Mouse (Mus musculus): Measurements from ENCODE around the gene Arid1b. TPM values are rescaled to one million over a fixed set of nuclear protein-coding genes. Genes with fewer than 3 reads are reported as not detected.

Gene Arid1b
- polyA plus RNA-seq, 1 experiment from 2014 or later: 8.7 TPM

DNA sequence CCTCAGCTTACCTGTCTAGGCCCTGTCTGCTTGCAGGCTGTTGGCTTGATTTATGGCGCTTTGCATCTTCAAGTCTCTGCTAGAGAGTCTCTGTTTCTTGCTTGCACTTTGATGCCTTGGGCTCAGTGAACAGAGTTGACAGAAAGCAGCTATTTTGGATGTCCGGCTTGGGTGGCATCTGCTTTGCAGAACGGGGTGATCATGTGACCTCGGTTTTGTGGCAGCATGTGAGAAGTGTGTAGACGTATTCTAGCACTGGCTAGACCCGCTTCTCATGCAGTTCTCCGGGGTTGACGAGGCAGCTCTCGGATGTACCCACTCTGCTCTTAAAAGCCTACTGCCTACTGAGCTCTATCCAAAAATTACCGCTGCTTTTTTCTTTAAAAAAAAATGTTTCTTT is 22.9 kb downstream of the Arid1b start:
- H3K36me3 ChIP-seq (ENCODE audit: control insufficient read depth, insufficient read depth, low read length): no peaks in the 10 kb centered on the region
- no peak overlapping the region for H3K27ac ChIP-seq (replicated peaks in 1 of 2; ENCODE audit: control insufficient read depth in 1 of 2, insufficient read depth in 1 of 2, low read depth in 2 of 2, low read length in 2 of 2)
- no peak overlapping the region for H3K4me3 ChIP-seq (ENCODE audit: control insufficient read depth in 1 of 2, insufficient read depth in 1 of 2, low read depth in 1 of 2, low read length in 2 of 2)
- H3K9ac ChIP-seq (ENCODE audit: low read length): no peak overlapping the region
- H3K4me2 ChIP-seq (ENCODE audit: low read length): no peak overlapping the region
- H3K4me1 ChIP-seq (ENCODE audit: control insufficient read depth in 2 of 2, insufficient read depth in 2 of 2, low read length in 2 of 2): peaks cover 11% of the 10 kb centered on the region in 2 experiments; a peak in 3 of 4 replicates
- no peaks in the 10 kb centered on the region for H3K9me3 ChIP-seq (ENCODE audit: control insufficient read depth, low read length)
- H3K27me3 ChIP-seq (ENCODE audit: control insufficient read depth, insufficient read depth, low read length): no peaks in the 10 kb centered on the region
- WGBS: 86% methylated on average over 10 of the region's 10 CpGs
- ATAC-seq (ENCODE audit: insufficient number of reproducible peaks, insufficient read depth, low FRiP score, low read depth): no peak

DNA sequence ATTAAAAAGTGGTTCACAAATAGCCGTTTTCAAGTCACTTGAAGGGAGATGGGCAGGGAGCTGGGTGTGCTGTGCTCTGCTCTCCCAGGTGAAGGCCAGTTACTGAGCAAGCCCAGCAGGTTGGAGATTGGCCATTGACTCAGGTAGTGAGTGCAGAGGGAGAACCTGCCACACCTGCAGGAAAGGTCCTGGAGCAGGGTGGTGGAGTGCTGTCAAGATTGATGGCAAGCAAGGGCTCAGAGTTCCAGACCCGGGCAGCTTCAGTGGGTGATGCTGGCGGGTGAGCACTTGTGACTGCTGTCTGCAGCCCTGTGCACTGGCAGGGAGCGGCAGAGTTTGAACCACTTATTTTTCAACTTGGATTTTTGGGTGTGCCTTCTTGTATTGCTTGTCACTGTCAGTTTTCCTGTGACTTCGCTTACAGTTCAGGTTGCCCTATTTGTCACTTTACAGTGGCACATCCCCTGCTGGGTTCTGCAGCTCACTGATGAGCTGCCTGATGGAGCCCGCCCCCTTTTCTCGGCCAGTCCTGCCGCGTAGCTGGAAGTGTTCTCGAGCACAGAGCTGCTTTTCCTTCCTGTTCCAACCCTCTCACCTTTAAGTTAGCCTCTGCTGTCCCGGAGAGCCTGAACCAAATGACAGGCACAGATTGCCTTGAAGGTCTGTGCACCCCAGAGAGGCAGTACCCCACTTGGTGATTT is 27.3 kb downstream of the Arid1b start:
- WGBS: 26% methylated on average over 11 of the region's 11 CpGs
- H3K36me3 ChIP-seq (ENCODE audit: control insufficient read depth, insufficient read depth, low read length): no peaks in the 10 kb centered on the region
- no peak overlapping the region for H3K4me3 ChIP-seq (ENCODE audit: control insufficient read depth in 1 of 2, insufficient read depth in 1 of 2, low read depth in 1 of 2, low read length in 2 of 2)
- no peaks in the 10 kb centered on the region for H3K9me3 ChIP-seq (ENCODE audit: control insufficient read depth, low read length)
- no peak overlapping the region for H3K4me2 ChIP-seq (ENCODE audit: low read length)
- H3K9ac ChIP-seq (ENCODE audit: low read length): no peak overlapping the region
- no peak overlapping the region for H3K27ac ChIP-seq (replicated peaks in 1 of 2; ENCODE audit: control insufficient read depth in 1 of 2, insufficient read depth in 1 of 2, low read depth in 2 of 2, low read length in 2 of 2)
- no peak for ATAC-seq (ENCODE audit: insufficient number of reproducible peaks, insufficient read depth, low FRiP score, low read depth)
- peaks cover 7 to 8% of the 10 kb centered on the region in 2 experiments; a peak in 3 of 4 replicates for H3K4me1 ChIP-seq (ENCODE audit: control insufficient read depth in 2 of 2, insufficient read depth in 2 of 2, low read length in 2 of 2)
- no peaks in the 10 kb centered on the region for H3K27me3 ChIP-seq (ENCODE audit: control insufficient read depth, insufficient read depth, low read length)

DNA sequence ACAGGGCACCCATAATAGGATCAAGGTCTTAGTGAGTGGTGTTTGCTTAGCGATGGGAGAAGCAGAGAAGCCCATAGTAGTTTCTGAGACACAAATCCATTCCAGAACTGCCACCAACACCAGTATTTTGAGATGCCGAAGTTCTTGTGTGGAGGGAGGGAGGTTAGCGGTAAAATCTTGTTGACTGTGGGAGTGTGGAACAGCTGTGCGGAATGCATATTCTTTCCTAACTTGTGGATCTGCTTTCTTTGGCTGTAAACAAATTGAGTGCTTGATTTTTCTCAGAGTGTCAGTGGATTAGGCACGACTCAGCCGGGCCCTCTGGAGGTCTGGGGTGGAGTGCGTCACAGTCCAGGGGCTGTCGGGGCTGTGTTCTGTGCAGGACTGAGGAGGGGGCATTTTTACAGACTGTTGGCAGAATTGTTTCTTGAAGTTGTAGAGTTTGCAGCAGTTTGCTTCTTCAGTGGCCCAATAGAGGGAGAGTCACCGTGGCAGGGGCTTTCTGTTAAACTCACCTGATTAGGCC is 27.9 kb downstream of the Arid1b start:
- no peaks in the 10 kb centered on the region for H3K9me3 ChIP-seq (ENCODE audit: control insufficient read depth, low read length)
- no peaks in the 10 kb centered on the region for H3K27me3 ChIP-seq (ENCODE audit: control insufficient read depth, insufficient read depth, low read length)
- H3K4me2 ChIP-seq (ENCODE audit: low read length): no peak overlapping the region
- H3K4me3 ChIP-seq (ENCODE audit: control insufficient read depth in 1 of 2, insufficient read depth in 1 of 2, low read depth in 1 of 2, low read length in 2 of 2): no peak overlapping the region
- H3K36me3 ChIP-seq (ENCODE audit: control insufficient read depth, insufficient read depth, low read length): no peaks in the 10 kb centered on the region
- ATAC-seq (ENCODE audit: insufficient number of reproducible peaks, insufficient read depth, low FRiP score, low read depth): no peak
- no peak overlapping the region for H3K27ac ChIP-seq (replicated peaks in 1 of 2; ENCODE audit: control insufficient read depth in 1 of 2, insufficient read depth in 1 of 2, low read depth in 2 of 2, low read length in 2 of 2)
- WGBS: 78% methylated on average over 9 of the region's 9 CpGs
- peaks cover 5 to 8% of the 10 kb centered on the region in 2 experiments; a peak in 3 of 4 replicates for H3K4me1 ChIP-seq (ENCODE audit: control insufficient read depth in 2 of 2, insufficient read depth in 2 of 2, low read length in 2 of 2)
- no peak overlapping the region for H3K9ac ChIP-seq (ENCODE audit: low read length)

DNA sequence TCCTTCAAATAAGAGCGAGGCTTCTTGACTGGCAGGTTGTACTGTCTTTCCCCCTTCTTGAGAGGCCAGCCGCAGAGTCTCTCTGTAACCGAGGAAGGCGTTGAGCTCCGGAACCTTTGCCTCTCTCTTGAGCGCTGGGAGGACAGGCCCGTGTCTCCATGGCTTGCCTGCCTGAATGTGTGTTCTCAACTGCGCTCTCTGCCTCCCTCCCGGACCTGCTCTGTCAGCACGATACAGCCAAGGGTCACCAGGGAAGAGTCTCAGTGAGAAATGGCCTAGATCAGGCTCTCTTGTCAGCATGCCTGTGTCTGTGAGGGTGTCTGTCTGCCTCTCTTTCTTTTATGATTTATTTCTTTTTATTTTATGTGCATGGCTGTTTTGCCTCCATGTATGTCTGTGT is 29.6 kb downstream of the Arid1b start:
- Histone ChIP-seq H3K9ac (ENCODE audit: low read length) (no peak overlapping the region), H3K4me1 (ENCODE audit: control insufficient read depth in 2 of 2, insufficient read depth in 2 of 2, low read length in 2 of 2) (peaks cover 5 to 8% of the 10 kb centered on the region in 2 experiments; a peak in 3 of 4 replicates), H3K36me3 (ENCODE audit: control insufficient read depth, insufficient read depth, low read length) (no peaks in the 10 kb centered on the region), H3K27ac (replicated peaks in 1 of 2; ENCODE audit: control insufficient read depth in 1 of 2, insufficient read depth in 1 of 2, low read depth in 2 of 2, low read length in 2 of 2) (no peak overlapping the region), H3K27me3 (ENCODE audit: control insufficient read depth, insufficient read depth, low read length) (no peaks in the 10 kb centered on the region), H3K4me3 (ENCODE audit: control insufficient read depth in 1 of 2, insufficient read depth in 1 of 2, low read depth in 1 of 2, low read length in 2 of 2) (no peak overlapping the region), H3K9me3 (ENCODE audit: control insufficient read depth, low read length) (no peaks in the 10 kb centered on the region), H3K4me2 (ENCODE audit: low read length) (no peak overlapping the region)
- ATAC-seq (ENCODE audit: insufficient number of reproducible peaks, insufficient read depth, low FRiP score, low read depth): no peak
- 75% methylated on average over 10 of the region's 10 CpGs for WGBS

DNA sequence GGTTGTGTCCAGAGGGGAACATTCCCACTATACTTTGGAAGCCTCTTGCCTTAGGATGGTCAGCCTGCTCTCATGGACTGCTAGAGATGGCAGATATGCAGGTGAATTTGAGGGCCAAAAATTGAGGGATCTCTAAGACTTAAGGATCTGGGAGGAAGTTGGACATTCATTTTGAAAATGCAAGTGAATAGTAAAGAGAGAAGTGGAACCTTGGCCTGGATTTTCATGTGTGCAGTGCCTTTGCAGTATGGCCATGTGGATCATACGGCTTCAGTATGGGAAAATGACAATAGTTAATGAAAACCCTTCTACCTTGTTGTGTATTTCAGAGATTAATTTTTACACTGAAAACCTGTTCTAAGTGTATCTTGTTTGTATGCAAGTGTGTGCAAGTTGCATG is 31.3 kb downstream of the Arid1b start:
- Histone ChIP-seq H3K27ac (replicated peaks in 1 of 2; ENCODE audit: control insufficient read depth in 1 of 2, insufficient read depth in 1 of 2, low read depth in 2 of 2, low read length in 2 of 2) (no peak overlapping the region), H3K4me1 (ENCODE audit: control insufficient read depth in 2 of 2, insufficient read depth in 2 of 2, low read length in 2 of 2) (peaks cover 8% of the 10 kb centered on the region in 2 experiments; a peak in 3 of 4 replicates), H3K36me3 (ENCODE audit: control insufficient read depth, insufficient read depth, low read length) (no peaks in the 10 kb centered on the region), H3K9ac (ENCODE audit: low read length) (no peak overlapping the region), H3K27me3 (ENCODE audit: control insufficient read depth, insufficient read depth, low read length) (no peaks in the 10 kb centered on the region), H3K9me3 (ENCODE audit: control insufficient read depth, low read length) (no peaks in the 10 kb centered on the region), H3K4me3 (ENCODE audit: control insufficient read depth in 1 of 2, insufficient read depth in 1 of 2, low read depth in 1 of 2, low read length in 2 of 2) (no peak overlapping the region), H3K4me2 (ENCODE audit: low read length) (no peak overlapping the region)
- 91% methylated on average over 1 of the region's 1 CpGs for WGBS
- no peak for ATAC-seq (ENCODE audit: insufficient number of reproducible peaks, insufficient read depth, low FRiP score, low read depth)

DNA sequence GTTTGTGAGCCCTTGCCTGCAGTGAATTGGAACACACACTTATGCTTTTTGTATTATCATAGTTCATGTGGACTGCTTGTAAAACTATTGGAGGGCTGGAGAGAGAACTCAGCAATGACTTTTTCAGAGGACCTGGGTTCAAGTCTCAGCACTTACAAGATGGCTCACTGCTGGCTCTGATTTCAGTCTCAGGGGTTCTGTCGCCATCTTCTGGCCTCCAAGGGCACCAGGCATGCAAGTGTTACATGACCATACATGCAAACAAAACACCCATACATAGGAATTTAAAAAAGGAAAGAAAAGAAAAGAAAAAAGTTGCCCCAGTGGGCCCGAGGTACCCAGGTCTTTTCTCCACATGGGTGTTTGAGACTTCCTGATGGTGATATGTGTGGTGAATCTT is 32.4 kb downstream of the Arid1b start:
- no peaks in the 10 kb centered on the region for H3K27me3 ChIP-seq (ENCODE audit: control insufficient read depth, insufficient read depth, low read length)
- H3K9me3 ChIP-seq (ENCODE audit: control insufficient read depth, low read length): no peaks in the 10 kb centered on the region
- no peak overlapping the region for H3K27ac ChIP-seq (replicated peaks in 1 of 2; ENCODE audit: control insufficient read depth in 1 of 2, insufficient read depth in 1 of 2, low read depth in 2 of 2, low read length in 2 of 2)
- no peak overlapping the region for H3K4me2 ChIP-seq (ENCODE audit: low read length)
- no peaks in the 10 kb centered on the region for H3K36me3 ChIP-seq (ENCODE audit: control insufficient read depth, insufficient read depth, low read length)
- H3K4me3 ChIP-seq (ENCODE audit: control insufficient read depth in 1 of 2, insufficient read depth in 1 of 2, low read depth in 1 of 2, low read length in 2 of 2): no peak overlapping the region
- 67% methylated on average over 2 of the region's 2 CpGs for WGBS
- ATAC-seq (ENCODE audit: insufficient number of reproducible peaks, insufficient read depth, low FRiP score, low read depth): no peak
- H3K4me1 ChIP-seq (ENCODE audit: control insufficient read depth in 2 of 2, insufficient read depth in 2 of 2, low read length in 2 of 2): peaks cover 5% of the 10 kb centered on the region in 2 experiments; a peak in 3 of 4 replicates
- H3K9ac ChIP-seq (ENCODE audit: low read length): no peak overlapping the region

DNA sequence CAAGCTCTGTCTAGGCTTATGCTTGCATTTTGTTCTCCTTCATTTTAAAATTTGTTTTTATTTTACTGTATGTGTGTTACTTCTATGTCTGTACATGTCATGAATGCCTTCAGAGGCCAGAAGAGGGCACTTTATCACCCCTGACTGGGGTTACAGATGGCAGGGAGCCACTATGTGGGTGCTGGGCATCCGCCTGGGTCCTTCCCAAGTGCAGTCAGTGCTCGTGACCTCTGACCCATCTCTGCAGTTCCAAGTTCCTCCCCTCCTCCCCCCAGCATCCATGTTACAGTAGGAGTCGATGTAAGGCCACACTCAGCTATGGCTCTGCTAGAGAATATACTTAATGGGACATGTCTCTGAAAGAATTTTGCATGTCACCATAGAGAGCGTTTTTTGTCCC is 35.0 kb downstream of the Arid1b start:
- no peak overlapping the region for H3K4me2 ChIP-seq (ENCODE audit: low read length)
- H3K9ac ChIP-seq (ENCODE audit: low read length): no peak overlapping the region
- H3K27ac ChIP-seq (replicated peaks in 1 of 2; ENCODE audit: control insufficient read depth in 1 of 2, insufficient read depth in 1 of 2, low read depth in 2 of 2, low read length in 2 of 2): no peak overlapping the region
- 94% methylated on average over 4 of the region's 4 CpGs for WGBS
- peaks cover 9 to 11% of the 10 kb centered on the region in 2 experiments for H3K4me1 ChIP-seq (ENCODE audit: control insufficient read depth in 2 of 2, insufficient read depth in 2 of 2, low read length in 2 of 2)
- H3K36me3 ChIP-seq (ENCODE audit: control insufficient read depth, insufficient read depth, low read length): no peaks in the 10 kb centered on the region
- H3K9me3 ChIP-seq (ENCODE audit: control insufficient read depth, low read length): no peaks in the 10 kb centered on the region
- no peak for ATAC-seq (ENCODE audit: insufficient number of reproducible peaks, insufficient read depth, low FRiP score, low read depth)
- no peaks in the 10 kb centered on the region for H3K27me3 ChIP-seq (ENCODE audit: control insufficient read depth, insufficient read depth, low read length)
- H3K4me3 ChIP-seq (ENCODE audit: control insufficient read depth in 1 of 2, insufficient read depth in 1 of 2, low read depth in 1 of 2, low read length in 2 of 2): no peak overlapping the region

Data from heart, embryonic 14.5 days (tissue).